Mouse (Mus musculus): ENCODE data around the gene Prr7. TPM values are rescaled to one million over a fixed set of nuclear protein-coding genes. Genes with fewer than 3 reads are reported as not detected.
"Not testable (repeated sequence)": the region's sequence is repeated elsewhere in the genome, so short reads cannot be mapped to it uniquely, and the experiment has no call there.

Prr7 gene
- polyA plus RNA-seq, 1 experiment from 2014 or later, result 0.29 TPM

DNA sequence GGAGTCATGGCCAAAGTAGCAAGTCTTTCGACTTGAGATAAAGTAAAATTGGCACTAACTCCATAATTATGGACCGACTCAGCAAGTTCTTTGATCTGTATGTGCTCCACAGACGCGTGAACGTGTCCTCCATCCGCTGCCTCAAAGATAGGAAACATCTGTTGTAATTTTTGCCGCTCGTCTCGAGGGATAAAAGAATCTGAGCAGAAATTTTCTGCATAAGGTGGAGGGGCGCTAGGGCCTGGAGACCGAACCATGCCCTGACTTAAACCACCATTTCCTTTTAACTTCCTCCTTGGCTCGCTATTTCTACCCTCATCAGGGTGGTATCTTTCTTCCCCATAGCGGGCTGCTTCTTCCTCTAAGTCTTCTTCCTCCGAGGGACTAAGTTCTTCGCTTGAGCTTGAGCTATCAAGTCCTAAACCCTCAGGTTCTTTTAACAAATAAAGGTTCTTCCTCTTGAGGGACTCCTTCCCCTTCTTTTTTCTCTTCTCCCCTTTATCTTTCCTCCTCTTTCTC lies 26.9 kb upstream of the Prr7 start:
- H3K9ac ChIP-seq; H3K27me3 ChIP-seq; H3K4me2 ChIP-seq; H3K9me3 ChIP-seq; H3K27ac ChIP-seq; H3K36me3 ChIP-seq; ATAC-seq (ENCODE audit: borderline replicate concordance, extremely low read depth, low FRiP score, low TSS enrichment); H3K4me1 ChIP-seq; H3K4me3 ChIP-seq: not testable (repeated sequence)
- 79% methylated on average over 15 of the region's 15 CpGs for WGBS

DNA sequence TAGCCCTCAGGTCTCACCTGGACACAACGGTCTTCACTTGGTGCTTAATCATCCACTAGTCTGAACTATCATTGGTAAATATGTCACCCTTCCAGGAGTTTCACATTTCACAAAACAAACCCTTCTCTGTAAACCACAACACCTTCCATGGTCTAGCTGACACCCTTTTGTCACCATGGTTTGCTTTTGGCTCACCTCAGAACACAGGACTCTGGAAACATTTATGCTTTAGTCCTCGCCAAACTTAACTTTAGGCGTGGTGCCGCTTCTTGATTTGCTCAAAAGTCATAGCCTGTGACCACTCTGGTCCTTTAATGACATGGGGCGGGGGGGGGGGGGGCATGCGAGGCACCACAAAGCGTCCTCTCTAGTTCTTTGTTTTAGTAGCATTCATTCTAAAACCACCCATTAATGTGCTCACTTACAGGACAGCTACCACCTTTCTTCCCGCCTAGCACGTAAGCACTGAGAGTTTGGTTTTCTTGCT lies 20.2 kb upstream of the Prr7 start:
- no peaks in the 10 kb centered on the region for H3K36me3 ChIP-seq
- peaks cover 23% of the 10 kb centered on the region for H3K4me1 ChIP-seq
- H3K9me3 ChIP-seq, result no peaks in the 10 kb centered on the region
- H3K9ac ChIP-seq, result peak overlapping the region; percentile 46
- ATAC-seq (ENCODE audit: borderline replicate concordance, extremely low read depth, low FRiP score, low TSS enrichment), result no peak
- H3K27ac ChIP-seq, result peak overlapping the region; percentile 98
- H3K4me2 ChIP-seq, result peak overlapping the region; percentile 62
- 35% methylated on average over 9 of the region's 9 CpGs for WGBS
- H3K4me3 ChIP-seq, result peak overlapping the region; percentile 90
- no peaks in the 10 kb centered on the region for H3K27me3 ChIP-seq

DNA sequence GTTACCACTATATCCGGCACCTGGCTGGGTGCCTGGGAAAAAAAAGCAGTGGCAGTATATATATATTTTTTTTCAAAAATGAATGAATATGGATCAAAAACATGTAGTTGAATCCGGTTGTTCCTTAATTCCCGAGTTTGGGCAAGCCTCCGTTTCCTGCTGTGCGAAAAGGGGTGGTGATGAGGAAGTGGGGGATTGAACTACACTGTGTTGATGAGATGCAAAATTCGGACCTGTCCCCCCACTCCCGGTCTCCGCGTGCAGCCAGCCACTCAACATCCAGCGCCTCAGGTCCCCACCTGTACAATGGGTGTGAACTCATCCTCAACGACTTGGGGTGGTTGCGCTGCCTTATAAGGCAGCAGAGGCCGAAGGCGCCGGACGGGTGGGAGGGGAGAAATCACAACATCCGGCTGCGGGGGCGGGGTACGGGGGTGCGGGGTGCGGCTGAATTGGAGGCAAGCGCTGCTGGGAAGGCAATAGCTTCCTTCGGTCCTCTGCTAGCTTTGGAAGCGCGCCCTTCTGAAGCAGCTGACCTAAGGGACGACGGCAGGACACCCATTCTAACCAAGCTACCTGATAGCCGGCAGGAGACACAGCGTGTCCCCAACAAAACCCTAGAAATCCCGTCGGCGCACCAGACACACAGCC lies 19.7 kb upstream of the Prr7 start:
- Histone ChIP-seq H3K27me3 (no peaks in the 10 kb centered on the region), H3K4me2 (peak overlapping the region; percentile 62), H3K9ac (peak overlapping the region; percentile 46), H3K4me1 (peaks cover 23% of the 10 kb centered on the region), H3K36me3 (no peaks in the 10 kb centered on the region), H3K9me3 (no peaks in the 10 kb centered on the region), H3K4me3 (peak overlapping the region; percentile 90), H3K27ac (peak overlapping the region; percentile 98)
- WGBS, result 1% methylated on average over 33 of the region's 33 CpGs
- ATAC-seq (ENCODE audit: borderline replicate concordance, extremely low read depth, low FRiP score, low TSS enrichment), result peak; percentile 86

DNA sequence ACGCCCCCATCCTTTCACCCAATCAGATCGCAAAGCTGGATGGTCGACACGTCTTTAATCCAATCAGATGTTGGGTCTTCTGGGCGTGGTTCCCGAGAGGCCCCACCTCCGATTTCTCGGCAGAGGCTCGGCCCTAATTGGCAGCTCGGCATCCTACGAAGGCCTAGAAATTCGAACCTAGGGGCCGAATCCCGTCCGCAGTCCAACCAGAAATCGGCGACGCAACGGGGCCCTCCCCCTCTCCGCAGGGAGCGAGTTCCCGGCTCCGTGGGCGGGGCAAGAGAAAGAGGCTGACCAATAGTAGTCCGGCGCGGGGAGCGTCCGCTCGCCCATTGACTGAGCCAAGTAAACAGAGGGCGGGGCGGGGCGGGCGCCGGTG lies 19.1 kb upstream of the Prr7 start, which contains the start of gene Grk6:
TSS of gene Grk6 (plus strand) at position 136 of the 379 bp plus-strand sequence.
- H3K27ac ChIP-seq, result peak within 1 kb of the TSS; percentile 98
- H3K4me2 ChIP-seq, result peak within 1 kb of the TSS; percentile 62
- WGBS, result under 1% methylated on average over 35 of the region's 35 CpGs
- no peaks in the 10 kb centered on the region for H3K27me3 ChIP-seq
- peaks cover 4% of the 10 kb centered on the region; the same call in 1 of the 2 replicates for H3K36me3 ChIP-seq
- H3K9ac ChIP-seq, result peak within 1 kb of the TSS; percentile 97
- peak; percentile 96 for ATAC-seq (ENCODE audit: borderline replicate concordance, extremely low read depth, low FRiP score, low TSS enrichment)
- peak within 1 kb of the TSS; percentile 90 for H3K4me3 ChIP-seq
- H3K9me3 ChIP-seq, result no peaks in the 10 kb centered on the region
- peaks cover 23% of the 10 kb centered on the region for H3K4me1 ChIP-seq

DNA sequence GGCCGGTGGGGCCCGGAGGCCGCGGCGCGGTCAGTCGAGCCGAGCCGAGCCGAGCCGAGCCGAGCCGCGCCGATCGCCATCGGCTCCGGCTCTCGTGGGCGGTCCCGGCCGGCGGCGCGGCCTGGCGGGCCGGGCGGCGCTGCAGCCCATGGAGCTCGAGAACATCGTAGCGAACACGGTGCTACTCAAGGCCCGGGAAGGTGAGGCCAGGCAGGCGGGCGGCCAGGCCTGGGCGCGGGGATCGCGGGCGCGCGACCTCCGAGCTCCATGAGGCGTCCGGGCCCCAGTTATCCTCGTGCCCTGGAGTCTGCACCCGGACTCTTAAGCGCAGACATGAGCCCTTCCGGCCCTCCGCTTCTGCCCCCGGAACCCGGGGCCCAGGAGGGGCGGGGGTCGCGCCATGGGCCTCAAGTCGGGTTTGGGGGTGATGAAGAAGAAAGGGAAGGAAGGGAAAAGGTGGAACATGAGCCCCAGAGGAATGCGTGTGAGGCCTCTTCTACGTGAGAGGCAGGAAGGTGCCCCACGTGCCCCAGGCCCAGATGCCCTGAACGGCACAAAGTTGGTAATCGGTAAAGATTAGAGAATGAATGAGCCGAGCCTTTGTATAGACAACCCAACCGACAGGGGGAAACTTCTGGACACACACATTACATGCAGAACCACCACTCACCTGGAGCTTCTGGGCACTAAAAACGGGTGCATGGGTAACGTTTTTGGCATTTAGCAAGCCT lies 18.5 kb upstream of the Prr7 start:
- no peaks in the 10 kb centered on the region for H3K9me3 ChIP-seq
- H3K27ac ChIP-seq, result peak overlapping the region; percentile 98
- ATAC-seq (ENCODE audit: borderline replicate concordance, extremely low read depth, low FRiP score, low TSS enrichment), result no peak
- H3K4me1 ChIP-seq, result peaks cover 23% of the 10 kb centered on the region
- H3K36me3 ChIP-seq, result peaks cover 10% of the 10 kb centered on the region
- H3K4me2 ChIP-seq, result peak overlapping the region; percentile 62
- H3K9ac ChIP-seq, result peak overlapping the region; percentile 97
- peak overlapping the region; percentile 90 for H3K4me3 ChIP-seq
- no peaks in the 10 kb centered on the region for H3K27me3 ChIP-seq
- WGBS, result under 1% methylated on average over 66 of the region's 66 CpGs

DNA sequence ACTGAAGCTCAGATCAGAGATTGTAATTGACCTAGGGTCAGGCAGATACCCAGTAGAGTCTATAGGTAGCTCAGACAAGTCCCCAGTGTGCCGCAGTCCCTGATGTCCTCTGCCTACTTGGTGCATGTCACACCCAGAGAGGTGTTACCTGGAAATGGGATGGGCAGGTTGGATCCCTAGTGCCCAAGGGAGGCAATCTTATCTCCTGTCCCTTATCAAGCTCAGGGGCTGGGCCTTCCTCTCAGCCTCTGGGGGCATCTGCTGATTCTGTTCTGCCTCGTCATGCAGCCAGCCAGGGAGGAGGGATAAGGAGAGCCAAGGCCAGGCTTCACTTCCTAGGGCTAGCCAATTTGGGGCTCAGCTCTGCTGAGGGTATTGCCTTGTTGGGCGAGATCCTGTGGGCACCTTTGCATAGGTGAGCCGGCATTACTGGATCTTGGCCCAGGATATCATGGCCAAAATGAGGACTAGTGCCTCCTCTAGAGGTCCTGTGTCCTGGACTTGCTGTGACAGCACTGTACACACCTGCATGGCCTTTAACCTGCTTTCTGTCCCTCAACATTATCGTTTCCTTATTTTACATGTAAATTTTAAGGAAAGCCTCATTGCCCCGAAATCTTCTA lies 17.5 kb upstream of the Prr7 start:
- Histone ChIP-seq H3K4me1 (peaks cover 23% of the 10 kb centered on the region), H3K4me3 (peak overlapping the region; percentile 90), H3K9ac (0 out of 2 replicates have a peak overlapping the region, but pooled peaks have one; percentile 97), H3K9me3 (no peaks in the 10 kb centered on the region), H3K27me3 (no peaks in the 10 kb centered on the region), H3K27ac (no peak overlapping the region), H3K4me2 (peak overlapping the region; percentile 62), H3K36me3 (peaks cover 21% of the 10 kb centered on the region)
- ATAC-seq (ENCODE audit: borderline replicate concordance, extremely low read depth, low FRiP score, low TSS enrichment), result no peak
- WGBS, result 72% methylated on average over 6 of the region's 6 CpGs

DNA sequence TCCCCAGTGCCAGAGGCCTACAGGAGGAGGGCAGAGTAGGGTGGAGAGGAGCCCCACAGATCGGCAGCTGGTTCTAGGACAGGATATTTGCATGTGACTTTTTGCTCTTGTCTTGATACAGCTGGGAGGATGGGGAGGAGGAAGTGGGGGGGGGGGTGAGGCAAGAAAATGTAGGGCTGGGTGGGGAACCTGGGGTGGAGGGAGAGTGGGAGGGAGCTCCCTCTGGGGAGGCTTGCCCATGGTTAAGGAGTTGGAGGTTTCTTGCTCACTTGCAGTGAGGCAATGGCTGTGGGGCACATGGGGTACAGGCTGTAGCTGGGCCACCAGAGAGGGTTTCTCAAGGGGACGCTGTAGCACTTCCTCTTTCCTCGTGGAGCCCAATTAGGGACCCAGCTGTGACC lies 16.5 kb upstream of the Prr7 start:
- Histone ChIP-seq H3K9ac (no peak overlapping the region), H3K9me3 (no peaks in the 10 kb centered on the region), H3K4me3 (no peak overlapping the region), H3K27me3 (no peaks in the 10 kb centered on the region), H3K4me1 (peaks cover 23% of the 10 kb centered on the region), H3K27ac (no peak overlapping the region), H3K36me3 (peaks cover 30% of the 10 kb centered on the region), H3K4me2 (peak overlapping the region; percentile 62; the same call in 1 of the 2 replicates)
- no peak for ATAC-seq (ENCODE audit: borderline replicate concordance, extremely low read depth, low FRiP score, low TSS enrichment)
- 42% methylated on average over 3 of the region's 3 CpGs for WGBS

DNA sequence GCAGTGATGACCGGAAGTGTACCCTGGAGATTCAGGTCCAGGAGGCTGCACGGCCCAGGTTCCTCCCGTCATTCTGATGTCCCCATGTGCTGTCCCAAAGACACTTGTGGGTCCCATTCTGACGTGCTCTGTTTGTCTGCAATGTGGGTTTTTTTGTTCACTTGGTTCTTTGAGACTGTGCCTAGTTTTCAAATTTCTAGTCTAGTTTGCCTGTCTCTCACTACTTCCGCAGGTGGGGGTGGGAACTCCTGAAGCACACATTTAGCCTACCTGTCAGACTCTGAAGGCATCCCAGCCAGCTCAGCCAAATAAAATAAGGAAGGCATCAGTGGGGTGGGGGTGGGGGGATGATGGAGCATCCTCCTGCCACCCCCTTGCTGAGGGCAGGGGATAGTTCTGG lies 15.9 kb upstream of the Prr7 start:
- H3K4me2 ChIP-seq, result no peak overlapping the region
- peaks cover 36% of the 10 kb centered on the region for H3K36me3 ChIP-seq
- no peaks in the 10 kb centered on the region for H3K27me3 ChIP-seq
- H3K27ac ChIP-seq, result no peak overlapping the region
- H3K9ac ChIP-seq, result no peak overlapping the region
- no peak overlapping the region for H3K4me3 ChIP-seq
- no peaks in the 10 kb centered on the region for H3K9me3 ChIP-seq
- WGBS, result 87% methylated on average over 5 of the region's 5 CpGs
- peaks cover 23% of the 10 kb centered on the region for H3K4me1 ChIP-seq
- ATAC-seq (ENCODE audit: borderline replicate concordance, extremely low read depth, low FRiP score, low TSS enrichment), result no peak

DNA sequence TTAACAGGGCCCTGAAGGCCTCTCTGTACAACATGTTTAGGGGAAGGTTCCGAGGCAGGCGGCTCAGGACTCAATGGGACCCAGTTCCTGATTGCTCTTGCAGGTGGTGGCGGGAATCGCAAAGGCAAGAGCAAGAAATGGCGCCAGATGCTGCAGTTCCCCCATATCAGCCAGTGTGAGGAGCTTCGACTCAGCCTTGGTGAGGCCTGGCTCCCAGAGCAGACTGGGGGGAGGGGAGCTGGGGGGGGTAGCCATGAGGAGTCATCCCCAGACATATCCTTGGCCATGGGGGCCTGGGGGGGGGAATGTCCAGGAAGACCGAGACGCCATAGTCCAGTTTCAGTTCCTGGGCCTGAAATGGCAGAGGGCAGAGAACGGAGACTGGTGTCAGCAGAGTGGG lies 14.9 kb upstream of the Prr7 start:
- no peaks in the 10 kb centered on the region for H3K27me3 ChIP-seq
- no peak overlapping the region for H3K4me3 ChIP-seq
- WGBS, result 92% methylated on average over 9 of the region's 9 CpGs
- H3K4me1 ChIP-seq, result peaks cover 17% of the 10 kb centered on the region
- peaks cover 46% of the 10 kb centered on the region for H3K36me3 ChIP-seq
- H3K4me2 ChIP-seq, result no peak overlapping the region
- ATAC-seq (ENCODE audit: borderline replicate concordance, extremely low read depth, low FRiP score, low TSS enrichment), result no peak
- H3K9ac ChIP-seq, result no peak overlapping the region
- no peak overlapping the region for H3K27ac ChIP-seq
- no peaks in the 10 kb centered on the region for H3K9me3 ChIP-seq

DNA sequence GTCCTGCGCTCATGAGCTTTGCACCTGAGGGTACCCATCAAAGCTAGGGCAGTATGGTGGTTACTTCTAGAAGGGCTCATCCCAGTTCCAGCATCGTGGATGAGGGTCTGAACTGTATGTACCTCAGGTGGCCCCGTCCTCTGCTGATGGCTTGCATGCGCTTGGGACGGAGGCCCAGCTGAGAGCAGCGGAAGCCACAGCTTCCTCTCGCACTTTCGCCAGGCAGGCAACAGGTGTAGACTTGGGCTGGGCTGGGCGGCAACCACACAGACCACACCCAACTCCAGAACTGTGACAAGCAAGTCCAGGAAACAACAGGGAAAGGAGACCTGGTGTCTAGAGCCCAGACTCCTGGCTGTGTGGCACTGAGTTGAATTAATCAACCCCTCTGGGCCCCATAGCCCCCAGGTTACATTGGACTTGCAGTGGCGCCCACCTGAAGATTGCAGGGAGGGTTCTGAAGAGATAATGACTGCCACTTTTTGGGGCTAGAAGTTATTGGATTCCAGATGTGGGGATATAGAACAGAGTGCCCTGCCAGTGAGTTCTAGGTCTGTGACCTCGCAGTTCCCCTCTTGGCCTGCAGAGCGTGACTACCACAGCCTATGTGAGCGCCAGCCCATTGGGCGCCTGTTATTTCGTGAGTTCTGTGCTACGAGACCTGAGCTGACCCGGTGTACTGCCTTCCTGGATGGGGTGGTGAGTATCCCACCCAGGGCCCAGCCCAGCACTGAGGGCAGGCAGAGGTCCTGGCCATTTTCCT lies 14.2 kb upstream of the Prr7 start:
- Histone ChIP-seq H3K4me1 (peaks cover 17% of the 10 kb centered on the region), H3K27ac (no peak overlapping the region), H3K27me3 (no peaks in the 10 kb centered on the region), H3K4me3 (no peak overlapping the region), H3K36me3 (peaks cover 51% of the 10 kb centered on the region), H3K9ac (no peak overlapping the region), H3K4me2 (no peak overlapping the region), H3K9me3 (no peaks in the 10 kb centered on the region)
- no peak for ATAC-seq (ENCODE audit: borderline replicate concordance, extremely low read depth, low FRiP score, low TSS enrichment)
- WGBS, result 89% methylated on average over 17 of the region's 17 CpGs

DNA sequence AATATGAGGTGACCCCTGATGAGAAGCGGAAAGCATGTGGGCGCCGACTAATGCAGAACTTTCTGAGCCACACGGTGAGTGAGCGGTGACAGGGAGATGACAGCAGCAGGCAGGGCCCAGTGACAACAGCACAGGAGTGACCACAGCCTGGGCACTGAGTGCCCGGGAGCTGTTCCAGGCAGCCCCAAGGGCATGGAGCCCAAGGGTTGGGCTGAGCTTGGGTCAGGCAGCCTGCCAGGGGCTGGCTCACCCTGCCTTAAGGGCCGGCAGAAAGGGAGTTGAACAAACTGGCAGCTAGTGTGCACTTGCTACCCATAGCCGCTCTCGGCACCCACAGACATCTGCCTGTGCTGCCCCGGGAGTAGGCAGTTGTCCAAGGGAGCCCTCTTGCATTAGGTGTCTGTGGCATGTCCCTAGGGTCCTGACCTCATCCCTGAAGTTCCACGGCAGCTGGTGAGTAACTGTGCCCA lies 13.5 kb upstream of the Prr7 start:
- H3K4me1 ChIP-seq, result peaks cover 17% of the 10 kb centered on the region
- H3K27me3 ChIP-seq, result no peaks in the 10 kb centered on the region
- H3K27ac ChIP-seq, result no peak overlapping the region
- no peak overlapping the region for H3K4me3 ChIP-seq
- H3K36me3 ChIP-seq, result peaks cover 58% of the 10 kb centered on the region
- 77% methylated on average over 11 of the region's 11 CpGs for WGBS
- H3K4me2 ChIP-seq, result no peak overlapping the region
- H3K9ac ChIP-seq, result no peak overlapping the region
- H3K9me3 ChIP-seq, result no peaks in the 10 kb centered on the region
- no peak for ATAC-seq (ENCODE audit: borderline replicate concordance, extremely low read depth, low FRiP score, low TSS enrichment)
